ENCODE assay signal across 7 mouse cellular contexts in the genomic region with DNA sequence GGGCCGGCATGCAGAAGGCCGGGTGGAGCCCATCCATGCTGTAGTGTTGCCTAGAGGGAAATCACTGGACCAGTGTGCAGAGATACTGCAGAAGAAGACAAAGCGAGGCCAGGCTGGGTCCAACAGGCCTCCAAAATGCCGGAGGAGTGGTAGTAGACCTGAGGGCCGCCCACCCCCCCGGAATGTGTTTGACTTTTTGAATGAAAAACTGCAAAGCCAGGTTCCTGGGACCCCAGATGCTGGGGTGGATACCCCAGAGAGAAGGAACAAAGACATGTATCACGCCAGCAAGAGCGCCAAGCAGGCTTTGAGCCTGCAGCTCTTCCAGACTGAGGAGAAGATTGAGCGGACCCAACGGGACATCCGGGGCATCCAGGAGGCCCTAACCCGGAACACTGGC. TPM values are rescaled to one million over a fixed set of nuclear protein-coding genes. Genes with fewer than 3 reads are reported as not detected.
DNase-seq lines count a peak whose midpoint lies in the region; ATAC-seq lines count a peak whose summit lies in the region.

Gene Lime1 (plus strand): TSS at position 301 of the 400 bp plus-strand sequence.

- WGBS in lung, embryonic 15.5 days = 90% methylated on average over 12 of the region's 12 CpGs
- 93% methylated on average over 12 of the region's 12 CpGs for WGBS in embryonic facial prominence, embryonic 13.5 days
- 95% methylated on average over 12 of the region's 12 CpGs for WGBS in hindbrain, embryonic 16.5 days
- 96% methylated on average over 12 of the region's 12 CpGs for WGBS in midbrain, embryonic 13.5 days

- no peak within 1 kb of the TSS for H3K9ac ChIP-seq in lung, embryonic 15.5 days
- H3K9ac ChIP-seq in embryonic facial prominence, embryonic 13.5 days = no peak within 1 kb of the TSS
- no peak within 1 kb of the TSS for H3K9ac ChIP-seq in hindbrain, embryonic 16.5 days (ENCODE audit: low read depth, low read length)
- no peak within 1 kb of the TSS for H3K9ac ChIP-seq in midbrain, embryonic 13.5 days (replicated peaks)

- H3K9me3 ChIP-seq in lung, embryonic 15.5 days = no peaks in the 10 kb centered on the region
- no peaks in the 10 kb centered on the region for H3K9me3 ChIP-seq in embryonic facial prominence, embryonic 13.5 days
- H3K9me3 ChIP-seq in hindbrain, embryonic 16.5 days (ENCODE audit: control insufficient read depth, low read length) = no peaks in the 10 kb centered on the region
- H3K9me3 ChIP-seq in midbrain, embryonic 13.5 days = no peaks in the 10 kb centered on the region

- no peaks in the 10 kb centered on the region for H3K27me3 ChIP-seq in lung, embryonic 15.5 days
- H3K27me3 ChIP-seq in embryonic facial prominence, embryonic 13.5 days = no peaks in the 10 kb centered on the region
- no peaks in the 10 kb centered on the region for H3K27me3 ChIP-seq in hindbrain, embryonic 16.5 days (replicated peaks; ENCODE audit: control insufficient read depth, insufficient read depth, low read length)
- H3K27me3 ChIP-seq in midbrain, embryonic 13.5 days = no peaks in the 10 kb centered on the region

- peaks cover 46% of the 10 kb centered on the region for H3K36me3 ChIP-seq in lung, embryonic 15.5 days
- peaks cover 68% of the 10 kb centered on the region for H3K36me3 ChIP-seq in embryonic facial prominence, embryonic 13.5 days
- peaks cover 33% of the 10 kb centered on the region for H3K36me3 ChIP-seq in hindbrain, embryonic 16.5 days (ENCODE audit: control insufficient read depth, insufficient read depth, low read length)
- H3K36me3 ChIP-seq in midbrain, embryonic 13.5 days = peaks cover 70% of the 10 kb centered on the region

- H3K4me2 ChIP-seq in lung, embryonic 15.5 days = no peak within 1 kb of the TSS
- no peak within 1 kb of the TSS for H3K4me2 ChIP-seq in embryonic facial prominence, embryonic 13.5 days
- no peak within 1 kb of the TSS for H3K4me2 ChIP-seq in hindbrain, embryonic 16.5 days (ENCODE audit: low read length)
- H3K4me2 ChIP-seq in midbrain, embryonic 13.5 days (replicated peaks) = no peak within 1 kb of the TSS

- no peak within 1 kb of the TSS for H3K4me3 ChIP-seq in lung, embryonic 15.5 days
- H3K4me3 ChIP-seq in embryonic facial prominence, embryonic 13.5 days = no peak within 1 kb of the TSS
- H3K4me3 ChIP-seq in hindbrain, embryonic 16.5 days (ENCODE audit: low read length) = no peak within 1 kb of the TSS
- H3K4me3 ChIP-seq in midbrain, embryonic 13.5 days (replicated peaks) = no peak within 1 kb of the TSS

- no peak for DNase-seq in lung, postnatal 14 days
- no peak for DNase-seq in cerebellum, adult 9-11 months

- no peak within 1 kb of the TSS for H3K27ac ChIP-seq in lung, embryonic 15.5 days
- no peak within 1 kb of the TSS for H3K27ac ChIP-seq in embryonic facial prominence, embryonic 13.5 days
- no peak within 1 kb of the TSS for H3K27ac ChIP-seq in hindbrain, embryonic 16.5 days (ENCODE audit: low read depth, low read length)
- no peak within 1 kb of the TSS for H3K27ac ChIP-seq in midbrain, embryonic 13.5 days

- no peak for ATAC-seq in lung, embryonic 15.5 days (ENCODE audit: borderline replicate concordance, extremely low read depth, low FRiP score, low TSS enrichment)
- no peak for ATAC-seq in embryonic facial prominence, embryonic 13.5 days (ENCODE audit: insufficient number of reproducible peaks, insufficient read depth, low FRiP score, low TSS enrichment, low read depth)
- ATAC-seq in hindbrain, embryonic 16.5 days = no peak
- ATAC-seq in midbrain, embryonic 13.5 days = no peak
- no peak for ATAC-seq in erythroid progenitor cell, adult 5-6 weeks (replicated peaks; ENCODE audit: low FRiP score, poor library complexity, severe bottlenecking)

- H3K4me1 ChIP-seq in lung, embryonic 15.5 days = 0 out of 2 replicates have a peak, but pooled peaks cover 7% of the 10 kb centered on the region
- H3K4me1 ChIP-seq in embryonic facial prominence, embryonic 13.5 days = no peaks in the 10 kb centered on the region
- peaks cover under 1% of the 10 kb centered on the region; the same call in 1 of the 2 replicates for H3K4me1 ChIP-seq in hindbrain, embryonic 16.5 days (ENCODE audit: control insufficient read depth, insufficient read depth, low read depth, low read length)
- no peaks in the 10 kb centered on the region for H3K4me1 ChIP-seq in midbrain, embryonic 13.5 days (replicated peaks)

RNA-seq across cellular contexts. Expression of gene Lime1, which starts in this region (rescaled TPM):
- polyA plus RNA-seq in lung, embryonic 15.5 days (2015; fragmentation: Nextera tagmentation; extraction: Ambion mirVana) = 20.8 and 21.9 TPM in 2 replicates
- 29.6 and 31.7 TPM in 2 replicates for polyA plus RNA-seq in embryonic facial prominence, embryonic 13.5 days (2015; fragmentation: Nextera tagmentation; extraction: Ambion mirVana)
- polyA plus RNA-seq in hindbrain, embryonic 16.5 days (2015; fragmentation: Nextera tagmentation; extraction: Ambion mirVana) = 46.4 and 56.5 TPM in 2 replicates
- 42.1 and 46.7 TPM in 2 replicates for polyA plus RNA-seq in midbrain, embryonic 13.5 days (2015; fragmentation: Nextera tagmentation; extraction: Ambion mirVana)
- total RNA-seq in erythroid progenitor cell, adult 5-6 weeks (2015; ENCODE audit: low replicate concordance) = 4.6 and 37.5 TPM in 2 replicates
- 11.7 and 13.2 TPM in 2 replicates for total RNA-seq in erythroid progenitor cell, adult 5-6 weeks (2017; ENCODE audit: low replicate concordance)
